ENCODE assay signal across 16 mouse cellular contexts in the genomic region with DNA sequence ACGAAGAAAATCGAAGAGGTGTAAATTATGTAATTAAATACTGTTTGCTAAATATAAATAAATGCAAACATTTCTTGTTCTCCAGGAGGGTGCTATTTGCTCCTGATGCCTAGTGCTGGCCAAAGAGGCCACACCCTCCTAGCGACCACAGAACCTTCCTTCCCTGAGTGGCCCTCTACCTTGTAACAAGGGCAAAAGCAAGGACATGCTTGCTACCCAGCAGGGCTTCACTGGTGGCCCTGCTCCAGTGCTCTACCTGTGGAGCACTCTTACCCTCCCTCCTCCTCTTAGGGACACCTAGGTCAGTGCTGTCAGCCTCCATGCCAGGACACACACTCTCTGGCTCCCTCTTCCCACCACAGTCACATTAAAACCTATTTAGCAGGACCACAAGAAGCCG.
DNase-seq lines count a peak whose midpoint lies in the region; ATAC-seq lines count a peak whose summit lies in the region.
"Had no signal": no experiment of that assay in that cellular context is flagged by ENCODE, and none has a peak within 500 bp of the region (broad histone marks: within the 10 kb centered on the region; RNA-seq: fewer than 3 reads in every experiment).

No protein-coding gene starts in this region.

- ATAC-seq in heart, embryonic 13.5 days (ENCODE audit: extremely low read depth, insufficient number of reproducible peaks, low FRiP score, low TSS enrichment), result no peak
- no peak for ATAC-seq in limb, embryonic 15.5 days (ENCODE audit: insufficient number of reproducible peaks, low FRiP score, low TSS enrichment, low read depth)
- ATAC-seq in lung, embryonic 16.5 days (ENCODE audit: low read depth), result no peak
- no peak for ATAC-seq in stomach, embryonic 16.5 days (ENCODE audit: insufficient read depth, low FRiP score)
- ATAC-seq: forebrain, postnatal 0 days; intestine, embryonic 15.5 days had no signal

- intact Hi-C loops in heart, postnatal 25 days (cut with DNase I), result no loop called here

- H3K27ac ChIP-seq in heart, embryonic 13.5 days (replicated peaks), result peak overlapping the region; percentile 92
- peak overlapping the region; percentile 64; the same call in 1 of the 2 replicates for H3K27ac ChIP-seq in limb, embryonic 15.5 days
- H3K27ac ChIP-seq in limb, embryonic 10.5 days, result no peak overlapping the region
- H3K27ac ChIP-seq in lung, embryonic 16.5 days (ENCODE audit: low read length), result peak overlapping the region; percentile 21; the same call in 1 of the 2 replicates
- H3K27ac ChIP-seq in stomach, embryonic 16.5 days (ENCODE audit: low read length), result peak overlapping the region; percentile 84
- H3K27ac ChIP-seq: embryonic facial prominence, embryonic 12.5 days; neural tube, embryonic 12.5 days had no signal

- peaks cover 49% of the 10 kb centered on the region for H3K36me3 ChIP-seq in heart, embryonic 13.5 days
- peaks cover 16% of the 10 kb centered on the region for H3K36me3 ChIP-seq in limb, embryonic 15.5 days
- H3K36me3 ChIP-seq in limb, embryonic 10.5 days, result peaks cover 58% of the 10 kb centered on the region
- H3K36me3 ChIP-seq in lung, embryonic 16.5 days (ENCODE audit: control insufficient read depth, insufficient read depth, low read length), result peaks cover 15% of the 10 kb centered on the region
- H3K36me3 ChIP-seq in stomach, embryonic 16.5 days (ENCODE audit: control insufficient read depth, insufficient read depth, low read length), result peaks cover 6% of the 10 kb centered on the region; the same call in 1 of the 2 replicates

- H3K9me3 ChIP-seq in heart, embryonic 13.5 days, result no peaks in the 10 kb centered on the region
- H3K9me3 ChIP-seq in limb, embryonic 15.5 days, result no peaks in the 10 kb centered on the region
- no peaks in the 10 kb centered on the region for H3K9me3 ChIP-seq in limb, embryonic 10.5 days (replicated peaks)
- no peaks in the 10 kb centered on the region for H3K9me3 ChIP-seq in lung, embryonic 16.5 days (ENCODE audit: control insufficient read depth, low read length)
- H3K9me3 ChIP-seq in stomach, embryonic 16.5 days (replicated peaks; ENCODE audit: control insufficient read depth, low read length), result no peaks in the 10 kb centered on the region
- H3K9me3 ChIP-seq: embryonic facial prominence, embryonic 12.5 days; intestine, embryonic 15.5 days; neural tube, embryonic 12.5 days had no signal

- 68% methylated on average over 4 of the region's 4 CpGs for WGBS in heart, embryonic 13.5 days
- 83% methylated on average over 4 of the region's 4 CpGs for WGBS in limb, embryonic 15.5 days
- 79% methylated on average over 4 of the region's 4 CpGs for WGBS in limb, embryonic 10.5 days
- 66% methylated on average over 4 of the region's 4 CpGs for WGBS in lung, embryonic 16.5 days
- 63% methylated on average over 4 of the region's 4 CpGs for WGBS in stomach, embryonic 16.5 days

- no peaks in the 10 kb centered on the region for H3K27me3 ChIP-seq in heart, embryonic 13.5 days (replicated peaks)
- no peaks in the 10 kb centered on the region for H3K27me3 ChIP-seq in limb, embryonic 15.5 days
- H3K27me3 ChIP-seq in limb, embryonic 10.5 days (ENCODE audit: low read depth, poor library complexity, severe bottlenecking), result no peaks in the 10 kb centered on the region
- H3K27me3 ChIP-seq in lung, embryonic 16.5 days (ENCODE audit: control insufficient read depth, insufficient read depth, low read depth, low read length), result no peaks in the 10 kb centered on the region
- H3K27me3 ChIP-seq in stomach, embryonic 16.5 days (ENCODE audit: control insufficient read depth, insufficient read depth, low read length), result no peaks in the 10 kb centered on the region
- H3K27me3 ChIP-seq: embryonic facial prominence, embryonic 12.5 days; intestine, embryonic 15.5 days; neural tube, embryonic 12.5 days had no signal

- H3K4me1 ChIP-seq in heart, embryonic 13.5 days, result peaks cover 100% of the 10 kb centered on the region
- H3K4me1 ChIP-seq in limb, embryonic 15.5 days, result peaks cover 84% of the 10 kb centered on the region
- peaks cover 55% of the 10 kb centered on the region for H3K4me1 ChIP-seq in limb, embryonic 10.5 days
- peaks cover 77% of the 10 kb centered on the region for H3K4me1 ChIP-seq in lung, embryonic 16.5 days (replicated peaks; ENCODE audit: control insufficient read depth, insufficient read depth, low read length)
- H3K4me1 ChIP-seq in stomach, embryonic 16.5 days (ENCODE audit: control insufficient read depth, insufficient read depth, low read length), result peaks cover 72% of the 10 kb centered on the region

- H3K4me3 ChIP-seq in heart, embryonic 13.5 days, result no peak overlapping the region
- H3K4me3 ChIP-seq in limb, embryonic 15.5 days, result no peak overlapping the region
- no peak overlapping the region for H3K4me3 ChIP-seq in limb, embryonic 10.5 days
- H3K4me3 ChIP-seq in lung, embryonic 16.5 days (ENCODE audit: low read length), result no peak overlapping the region
- no peak overlapping the region for H3K4me3 ChIP-seq in stomach, embryonic 16.5 days (replicated peaks; ENCODE audit: low read length)
- H3K4me3 ChIP-seq: embryonic facial prominence, embryonic 12.5 days; intestine, embryonic 15.5 days; neural tube, embryonic 12.5 days had no signal

- DNase-seq in heart, postnatal 25 days (ENCODE audit: low spot score), result no peak
- no peak for DNase-seq in limb, embryonic 10.5 days (ENCODE audit: low spot score)
- no peak for DNase-seq in layer of hippocampus, postnatal 14 days (ENCODE audit: low spot score in 2 of 2)
- DNase-seq: adrenal gland, postnatal 25 days; cerebellum, adult 2 months; forebrain, postnatal 0 days; lung, embryonic 14.5 days; spleen, adult 18-20 months; thymus, postnatal 25 days had no signal

- peak overlapping the region; percentile 90 for H3K9ac ChIP-seq in heart, embryonic 13.5 days
- H3K9ac ChIP-seq in limb, embryonic 15.5 days, result no peak overlapping the region
- H3K9ac ChIP-seq in lung, embryonic 16.5 days (ENCODE audit: low read length), result no peak overlapping the region
- 0 out of 2 replicates have a peak overlapping the region, but pooled peaks have one; percentile 19 for H3K9ac ChIP-seq in stomach, embryonic 16.5 days (ENCODE audit: low read length)
- H3K9ac ChIP-seq: embryonic facial prominence, embryonic 12.5 days; forebrain, postnatal 0 days; intestine, embryonic 15.5 days; lung, embryonic 14.5 days; neural tube, embryonic 12.5 days had no signal

- peak overlapping the region; percentile 80 for H3K4me2 ChIP-seq in heart, embryonic 13.5 days
- no peak overlapping the region for H3K4me2 ChIP-seq in limb, embryonic 15.5 days
- H3K4me2 ChIP-seq in lung, embryonic 16.5 days (ENCODE audit: low read depth, low read length), result no peak overlapping the region
- no peak overlapping the region for H3K4me2 ChIP-seq in stomach, embryonic 16.5 days (ENCODE audit: low read depth, low read length)
- H3K4me2 ChIP-seq: embryonic facial prominence, embryonic 12.5 days; intestine, embryonic 15.5 days; lung, embryonic 14.5 days; neural tube, embryonic 12.5 days had no signal

Comparison
In these comparisons a context has a peak if more than half of its experiments do, and no peak if none do; other contexts are left out.
1. H3K9ac ChIP-seq: peak in heart, embryonic 13.5 days (single experiment) and stomach, embryonic 16.5 days (single experiment); none in limb, embryonic 15.5 days (single experiment) and lung, embryonic 16.5 days (single experiment).